ENCODE assay signal across 11 mouse cellular contexts in the genomic region with DNA sequence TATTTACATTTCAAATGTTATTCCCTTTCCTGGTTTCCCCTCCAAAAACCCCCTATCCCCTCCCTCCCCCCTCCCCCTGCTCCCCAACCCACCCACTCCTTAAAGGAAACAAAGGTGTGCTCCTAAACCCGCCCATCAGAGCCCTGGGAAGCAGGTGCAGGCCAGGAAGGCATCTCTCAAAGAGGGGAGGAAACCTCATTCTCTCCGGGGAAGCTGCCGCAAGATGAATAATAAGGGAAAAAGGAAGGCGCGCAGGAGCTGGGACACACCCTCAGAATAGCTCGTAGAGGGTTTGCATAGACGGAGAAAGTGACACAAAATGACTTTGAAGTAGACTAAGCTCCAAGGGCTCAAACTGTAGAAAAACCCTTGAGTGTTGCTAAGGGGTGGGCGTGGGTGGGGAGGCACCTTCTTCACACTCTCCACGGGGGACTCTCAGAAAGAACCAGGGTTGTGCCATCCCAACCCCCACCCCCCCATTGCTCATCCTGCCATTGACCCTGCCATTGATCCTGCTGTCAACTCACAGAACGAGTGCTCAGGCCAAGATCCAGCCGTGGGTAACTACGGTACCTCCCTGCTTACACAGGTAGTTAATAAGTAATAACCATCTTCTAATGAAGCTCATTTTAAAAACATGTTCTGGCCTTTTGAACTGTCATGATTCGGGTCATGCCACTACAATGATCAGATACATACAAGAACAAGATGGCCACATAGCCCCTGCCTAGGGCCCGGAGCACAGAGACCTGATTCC. TPM values are rescaled to one million over a fixed set of nuclear protein-coding genes. Genes with fewer than 3 reads are reported as not detected.
DNase-seq lines count a peak whose midpoint lies in the region; ATAC-seq and TF ChIP-seq lines count a peak whose summit lies in the region.
"Had no signal": no experiment of that assay in that cellular context is flagged by ENCODE, and none has a peak within 500 bp of the region (broad histone marks: within the 10 kb centered on the region; RNA-seq: fewer than 3 reads in every experiment).

No protein-coding gene starts in this region.

- H3K4me1 ChIP-seq in liver, adult 2 months (ENCODE audit: control insufficient read depth, insufficient read depth, low read length), result peaks cover 9% of the 10 kb centered on the region; the same call in 1 of the 2 replicates
- H3K4me1 ChIP-seq in midbrain, postnatal 0 days (ENCODE audit: insufficient read depth, low read length), result no peaks in the 10 kb centered on the region

- peak; percentile 30 for DNase-seq in heart, adult 11 months
- no peak for DNase-seq in heart, postnatal 10 days
- DNase-seq in liver, adult 2 months (ENCODE audit: extremely low read depth, low read depth, low spot score), result peak; percentile 97
- DNase-seq in liver (no peak), ZHBTc4 (ENCODE audit: low read depth, low spot score) (peak; percentile 91)
- DNase-seq in midbrain, postnatal 0 days (ENCODE audit: low spot score), result no peak
- DNase-seq in frontal cortex, postnatal 14 days (ENCODE audit: low spot score in 2 of 2), result no peak
- DNase-seq: cerebellum, adult 18-20 months; heart, adult 2 months; kidney, adult 11 months had no signal

- H3K36me3 ChIP-seq in liver, adult 2 months (ENCODE audit: control insufficient read depth, insufficient read depth, low read length), result peaks cover 36% of the 10 kb centered on the region
- no peaks in the 10 kb centered on the region for H3K36me3 ChIP-seq in midbrain, postnatal 0 days (ENCODE audit: insufficient read depth, low read length)

- peak overlapping the region; percentile 42; the same call in 1 of the 2 replicates for H3K9ac ChIP-seq in liver, adult 2 months (ENCODE audit: low read depth, low read length)
- H3K9ac ChIP-seq in midbrain, postnatal 0 days (replicated peaks; ENCODE audit: low read length, poor library complexity, severe bottlenecking), result no peak overlapping the region

- TF ChIP-seq POLR2A in liver, adult 2 months (IDR thresholded peaks at IDR 0.05; ENCODE audit: extremely low read depth, insufficient read depth, low read length), result no peak

- H3K27ac ChIP-seq in liver, adult 2 months (replicated peaks; ENCODE audit: insufficient read depth, low read depth, low read length), result peak overlapping the region; percentile 87
- H3K27ac ChIP-seq in midbrain, postnatal 0 days (ENCODE audit: low read depth, low read length), result no peak overlapping the region
- H3K27ac ChIP-seq: heart, adult 2 months had no signal

- no peak for TF ChIP-seq CTCF in liver, adult 2 months (IDR thresholded peaks at IDR 0.05; ENCODE audit: low read depth, low read length)
- no peak for TF ChIP-seq CTCF in midbrain, postnatal 0 days (IDR thresholded peaks at IDR 0.05)

- ATAC-seq in midbrain, postnatal 0 days (ENCODE audit: low FRiP score), result no peak
- no peak for ATAC-seq in megakaryocyte-erythroid progenitor cell, adult 5-6 weeks (replicated peaks; ENCODE audit: low FRiP score, low TSS enrichment, poor library complexity, severe bottlenecking)

- peak overlapping the region; percentile 31 for H3K4me3 ChIP-seq in liver, adult 2 months (ENCODE audit: insufficient read depth, low read depth, low read length)
- H3K4me3 ChIP-seq in midbrain, postnatal 0 days (ENCODE audit: low read depth, low read length), result no peak overlapping the region
- H3K4me3 ChIP-seq: heart, adult 2 months had no signal

- intact Hi-C loops in heart, postnatal 10 days (cut with DNase I), result no loop called here

- 0 out of 2 replicates have a peak overlapping the region, but pooled peaks have one; percentile 28 for H3K4me2 ChIP-seq in midbrain, postnatal 0 days (ENCODE audit: low read depth, low read length, poor library complexity, severe bottlenecking)

- H3K9me3 ChIP-seq in midbrain, postnatal 0 days (ENCODE audit: low read length), result no peaks in the 10 kb centered on the region

- 21% methylated on average over 14 of the region's 14 CpGs for WGBS in liver, adult 2 months
- WGBS in midbrain, postnatal 0 days, result 42% methylated on average over 14 of the region's 14 CpGs

- H3K79me2 ChIP-seq in liver, adult 2 months (ENCODE audit: control insufficient read depth, insufficient read depth, low read length), result no peaks in the 10 kb centered on the region

- no peaks in the 10 kb centered on the region for H3K27me3 ChIP-seq in liver, adult 2 months (ENCODE audit: control insufficient read depth, insufficient read depth, low read length)
- H3K27me3 ChIP-seq in midbrain, postnatal 0 days (ENCODE audit: insufficient read depth, low read length), result no peaks in the 10 kb centered on the region

RNA-seq across cellular contexts. Expression of a gene that starts 18.4 kb away (rescaled TPM):
- total RNA-seq in heart, postnatal 10 days (2021), result 10 to 100 TPM in 1 of 2 experiments, 1 to 10 TPM in 1; 7.7 to 10.2 TPM
- total RNA-seq in liver, adult 2 months (2014; rRNA removed), result 29.2 and 29.9 TPM in 2 replicates
- polyA plus RNA-seq in liver, adult 2 months (2012; rRNA removed), result 9.1 and 11.6 TPM in 2 replicates
- total RNA-seq in midbrain, postnatal 0 days (2014; rRNA removed), result 5.0 and 6.4 TPM in 2 replicates
- 3.0 and 3.3 TPM in 2 replicates for polyA plus RNA-seq in midbrain, postnatal 0 days (2015; fragmentation: Nextera tagmentation; extraction: Ambion mirVana)
- total RNA-seq in megakaryocyte-erythroid progenitor cell, adult 5-6 weeks (2014; fragmentation: Nextera tagmentation), result 11.3 and 14.2 TPM in 2 replicates
- total RNA-seq in megakaryocyte-erythroid progenitor cell, adult 5-6 weeks (2017), result 18.9 and 20.2 TPM in 2 replicates

RNA-seq across cellular contexts. Expression of a gene that starts 48.2 kb away (rescaled TPM):
- total RNA-seq in heart, postnatal 10 days (2021), result 10 to 100 TPM; 34.2 to 34.7 TPM
- 3.0 and 5.7 TPM in 2 replicates for total RNA-seq in liver, adult 2 months (2014; rRNA removed)
- polyA plus RNA-seq in liver, adult 2 months (2012; rRNA removed), result 28.9 and 29.7 TPM in 2 replicates
- 0.71 and 3.0 TPM in 2 replicates for total RNA-seq in midbrain, postnatal 0 days (2014; rRNA removed)
- polyA plus RNA-seq in midbrain, postnatal 0 days (2015; fragmentation: Nextera tagmentation; extraction: Ambion mirVana), result 13.9 and 18.8 TPM in 2 replicates
- 7.4 and 26.3 TPM in 2 replicates for total RNA-seq in megakaryocyte-erythroid progenitor cell, adult 5-6 weeks (2014; fragmentation: Nextera tagmentation)
- total RNA-seq in megakaryocyte-erythroid progenitor cell, adult 5-6 weeks (2017), result 6.0 and 6.9 TPM in 2 replicates

RNA-seq across cellular contexts. Expression of a gene that starts 48.5 kb away (rescaled TPM):
- total RNA-seq in heart, postnatal 10 days (2021), result 10 to 100 TPM; 15.7 to 18.1 TPM
- 22.4 and 23.1 TPM in 2 replicates for total RNA-seq in liver, adult 2 months (2014; rRNA removed)
- 2.7 and 3.0 TPM in 2 replicates for polyA plus RNA-seq in liver, adult 2 months (2012; rRNA removed)
- total RNA-seq in midbrain, postnatal 0 days (2014; rRNA removed), result 24.4 and 25.3 TPM in 2 replicates
- polyA plus RNA-seq in midbrain, postnatal 0 days (2015; fragmentation: Nextera tagmentation; extraction: Ambion mirVana), result 25.9 and 29.9 TPM in 2 replicates
- 27.1 and 41.9 TPM in 2 replicates for total RNA-seq in megakaryocyte-erythroid progenitor cell, adult 5-6 weeks (2014; fragmentation: Nextera tagmentation)
- 88.1 and 96.6 TPM in 2 replicates for total RNA-seq in megakaryocyte-erythroid progenitor cell, adult 5-6 weeks (2017)

RNA-seq across cellular contexts. Expression of a gene that starts 58.0 kb away (rescaled TPM):
- 100 to 1,000 TPM; 450 to 461 TPM for total RNA-seq in heart, postnatal 10 days (2021)
- total RNA-seq in liver, adult 2 months (2014; rRNA removed), result 154 and 169 TPM in 2 replicates
- 135 and 138 TPM in 2 replicates for polyA plus RNA-seq in liver, adult 2 months (2012; rRNA removed)
- 129 and 174 TPM in 2 replicates for total RNA-seq in midbrain, postnatal 0 days (2014; rRNA removed)
- 399 and 439 TPM in 2 replicates for polyA plus RNA-seq in midbrain, postnatal 0 days (2015; fragmentation: Nextera tagmentation; extraction: Ambion mirVana)
- 164 and 196 TPM in 2 replicates for total RNA-seq in megakaryocyte-erythroid progenitor cell, adult 5-6 weeks (2014; fragmentation: Nextera tagmentation)
- 67.9 and 81.9 TPM in 2 replicates for total RNA-seq in megakaryocyte-erythroid progenitor cell, adult 5-6 weeks (2017)

Comparison
In these comparisons a context has a peak if more than half of its experiments do, and no peak if none do; other contexts are left out.
1. DNase-seq: peak in heart, adult 11 months (single experiment), liver, adult 2 months (single experiment) and ZHBTc4 (single experiment); none in heart, postnatal 10 days (0 of 2), liver (single experiment), midbrain, postnatal 0 days (single experiment) and frontal cortex, postnatal 14 days (0 of 2).